Mouse (Mus musculus) limb, embryonic 10.5 days (tissue): Measurements from ENCODE around the gene Gm17268. TPM values are rescaled to one million over a fixed set of nuclear protein-coding genes. Genes with fewer than 3 reads are reported as not detected.

Experiments used
- DNase-seq: peaks from one replicate; pipeline ENCODE4 v3.0.0-alpha.2; 2017; ENCODE audit warnings: low spot score
- H3K27ac ChIP-seq: fragments of 300-500 bp; sonication (generic); 2 replicates; pipeline ENCODE4 v1.5.1; 2016; ENCODE audit warnings: mild to moderate bottlenecking
- H3K27me3 ChIP-seq: fragments of 300-500 bp; sonication (generic); 2 replicates; pipeline ENCODE4 v1.6.1; 2016; ENCODE audit warnings: low read depth, mild to moderate bottlenecking; ENCODE audit not compliant: poor library complexity, severe bottlenecking
- H3K36me3 ChIP-seq: fragments of 300-500 bp; sonication (generic); 2 replicates; pipeline ENCODE4 v1.6.1; 2016; ENCODE audit warnings: mild to moderate bottlenecking, moderate library complexity
- H3K4me1 ChIP-seq: fragments of 300-500 bp; sonication (generic); 2 replicates; pipeline ENCODE4 v1.6.1; 2016
- H3K4me3 ChIP-seq: fragments of 300-500 bp; sonication (generic); 2 replicates; pipeline ENCODE4 v1.5.1; 2016; ENCODE audit warnings: mild to moderate bottlenecking, moderate library complexity
- H3K9me3 ChIP-seq: fragments of 300-500 bp; sonication (generic); replicated peaks from 2 replicates; pipeline ENCODE4 v1.6.1; 2016; ENCODE audit warnings: mild to moderate bottlenecking
- WGBS: fragments of 180-500 bp; shearing (Covaris S2); methylation state at CpG from one replicate; pipeline ENCODE4 v1.1.7; 2016; 5-methylcytosine and 5-hydroxymethylcytosine counted together
- polyA plus RNA-seq: library from polyadenylated mRNA; unstranded; fragments of >200 nt; fragmentation: Nextera tagmentation; extraction: Ambion mirVana; gene quantifications from 2 replicates; pipeline ENCODE4 v1.2.1, GENCODE M21; 2016

Gm17268 gene
- polyA plus RNA-seq, 1 experiment from 2014 or later = not detected

GRCm38 (mm10) chr11:82019793-82020192 is 18.6 kb downstream of the Gm17268 start:
- Histone ChIP-seq H3K4me3 (no peak overlapping the region), H3K27me3 (no peaks in the 10 kb centered on the region), H3K27ac (no peak overlapping the region), H3K9me3 (no peaks in the 10 kb centered on the region), H3K4me1 (no peaks in the 10 kb centered on the region), H3K36me3 (no peaks in the 10 kb centered on the region)
- DNase-seq = no peak

DNA sequence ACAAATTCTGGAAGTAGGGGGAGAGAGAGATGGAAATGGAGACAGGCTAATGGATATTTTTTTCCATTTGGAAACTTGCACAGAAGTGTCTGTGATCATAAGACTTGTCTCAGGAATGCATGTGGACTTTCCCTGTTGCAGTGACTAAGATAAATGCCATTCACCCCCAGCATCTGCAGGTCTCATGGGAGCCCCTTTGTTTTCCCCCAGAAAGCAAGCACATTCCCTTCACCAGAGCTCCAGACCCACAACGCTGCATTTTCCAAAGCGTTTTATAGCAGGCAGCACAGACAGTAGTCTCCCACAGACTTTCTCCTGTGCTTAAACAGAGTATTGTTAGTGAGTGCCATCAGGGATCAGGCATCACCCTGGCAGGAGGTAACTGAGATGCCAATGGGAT is 19.0 kb downstream of the Gm17268 start:
- Histone ChIP-seq H3K4me1 (no peaks in the 10 kb centered on the region), H3K9me3 (no peaks in the 10 kb centered on the region), H3K4me3 (no peak overlapping the region), H3K27me3 (no peaks in the 10 kb centered on the region), H3K27ac (no peak overlapping the region), H3K36me3 (no peaks in the 10 kb centered on the region)
- DNase-seq = no peak
- WGBS = 67% methylated on average over 2 of the region's 2 CpGs

DNA sequence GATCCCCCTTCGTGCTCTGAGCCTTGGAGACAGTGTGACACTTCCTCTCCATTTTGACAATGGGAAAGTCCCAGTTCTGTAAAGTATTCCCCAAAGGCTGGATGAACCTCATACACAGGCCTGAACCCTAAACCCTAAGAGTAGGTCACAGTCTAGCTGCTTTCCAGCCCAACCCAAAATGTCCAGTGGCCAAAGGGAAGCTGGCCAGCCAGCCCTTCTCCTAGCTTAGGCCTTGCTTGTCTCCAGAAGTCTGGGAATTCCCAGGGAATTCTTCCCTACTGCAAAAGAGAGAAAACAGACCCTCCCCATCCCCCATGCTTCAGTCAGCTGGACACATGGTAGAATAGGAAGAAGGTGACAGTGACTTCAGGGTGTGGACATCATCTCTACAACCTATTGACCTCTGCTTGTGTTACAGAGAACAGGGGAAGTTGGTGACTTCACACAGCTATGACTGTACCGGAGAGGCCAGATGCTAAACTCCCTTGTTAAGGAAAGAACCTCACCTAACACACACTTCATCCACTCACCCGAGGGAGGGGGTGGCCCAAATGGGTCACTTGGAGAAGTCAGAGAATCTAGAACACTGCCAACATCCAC is 22.1 kb downstream of the Gm17268 start:
- no peak overlapping the region for H3K4me3 ChIP-seq
- WGBS = 81% methylated on average over 3 of the region's 3 CpGs
- no peak for DNase-seq
- no peak overlapping the region for H3K27ac ChIP-seq
- H3K4me1 ChIP-seq = peaks cover 3% of the 10 kb centered on the region; the same call in 1 of the 2 replicates
- H3K9me3 ChIP-seq = no peaks in the 10 kb centered on the region
- H3K27me3 ChIP-seq = no peaks in the 10 kb centered on the region
- no peaks in the 10 kb centered on the region for H3K36me3 ChIP-seq

DNA sequence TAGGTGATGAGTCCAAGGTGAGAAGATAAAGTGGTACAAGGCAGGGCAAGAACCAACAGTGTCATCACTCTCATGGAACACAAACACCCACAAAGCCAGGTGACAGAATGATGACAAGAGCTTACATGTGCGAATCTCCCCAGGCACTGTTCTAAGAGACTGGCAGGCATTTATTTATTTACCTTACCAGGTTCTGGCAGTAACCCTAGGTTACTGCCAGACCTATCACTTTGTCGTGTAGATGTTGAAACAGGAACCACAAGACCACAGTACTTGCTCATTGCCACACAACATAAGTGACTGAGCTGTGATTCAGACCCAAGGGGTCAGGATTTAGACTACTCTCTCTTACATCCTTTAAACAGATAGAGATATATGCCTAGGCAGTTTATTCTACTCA is 23.3 kb downstream of the Gm17268 start:
- Histone ChIP-seq H3K4me3 (no peak overlapping the region), H3K36me3 (no peaks in the 10 kb centered on the region), H3K9me3 (no peaks in the 10 kb centered on the region), H3K27ac (no peak overlapping the region), H3K27me3 (no peaks in the 10 kb centered on the region), H3K4me1 (peaks cover 3% of the 10 kb centered on the region; the same call in 1 of the 2 replicates)
- DNase-seq = no peak
- WGBS = 62% methylated on average over 2 of the region's 2 CpGs

- DNase-seq = no peak
- H3K27me3 ChIP-seq = no peaks in the 10 kb centered on the region
- WGBS = 42% methylated on average over 1 of the region's 1 CpGs
- no peak overlapping the region for H3K4me3 ChIP-seq
- no peak overlapping the region for H3K27ac ChIP-seq
- no peaks in the 10 kb centered on the region for H3K36me3 ChIP-seq
- peaks cover 3% of the 10 kb centered on the region; the same call in 1 of the 2 replicates for H3K4me1 ChIP-seq
- no peaks in the 10 kb centered on the region for H3K9me3 ChIP-seq
These were observed 24.6 kb downstream of the Gm17268 start for GRCm38 (mm10) chr11:82013756-82014155.

- 54% methylated on average over 8 of the region's 8 CpGs for WGBS
- no peaks in the 10 kb centered on the region for H3K36me3 ChIP-seq
- H3K4me3 ChIP-seq = no peak overlapping the region
- no peaks in the 10 kb centered on the region for H3K9me3 ChIP-seq
- H3K27ac ChIP-seq = no peak overlapping the region
- no peaks in the 10 kb centered on the region for H3K27me3 ChIP-seq
- DNase-seq = no peak
- H3K4me1 ChIP-seq = peaks cover 14% of the 10 kb centered on the region
These were observed 26.8 kb downstream of the Gm17268 start for GRCm38 (mm10) chr11:82011411-82012193.

DNA sequence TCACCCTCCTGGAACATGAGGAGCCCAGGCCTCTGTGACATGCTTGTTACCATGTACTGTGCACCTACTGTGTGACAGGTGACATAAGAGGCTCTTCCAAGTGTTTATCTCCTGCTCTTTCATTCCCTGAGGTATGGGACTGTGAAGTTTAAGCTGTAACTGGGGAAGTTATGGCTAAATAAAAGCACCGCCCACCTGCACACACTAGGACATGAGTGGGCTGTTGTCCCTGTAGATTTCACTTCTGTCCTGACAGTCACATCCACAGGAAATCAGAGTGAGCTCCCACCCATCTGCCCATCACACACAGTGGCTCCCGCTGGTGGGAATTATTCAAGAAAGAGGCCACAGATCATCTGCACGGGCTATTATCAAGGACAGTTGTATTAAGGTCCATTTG is 28.2 kb downstream of the Gm17268 start:
- H3K4me3 ChIP-seq = no peak overlapping the region
- DNase-seq = no peak
- H3K27ac ChIP-seq = no peak overlapping the region
- peaks cover 15% of the 10 kb centered on the region for H3K4me1 ChIP-seq
- WGBS = 93% methylated on average over 3 of the region's 3 CpGs
- H3K9me3 ChIP-seq = no peaks in the 10 kb centered on the region
- H3K27me3 ChIP-seq = no peaks in the 10 kb centered on the region
- H3K36me3 ChIP-seq = no peaks in the 10 kb centered on the region

GRCm38 (mm10) chr11:82006796-82007423 is 31.5 kb downstream of the Gm17268 start:
- no peak overlapping the region; the same call in 1 of the 2 replicates for H3K27ac ChIP-seq
- H3K36me3 ChIP-seq = no peaks in the 10 kb centered on the region
- peaks cover 15% of the 10 kb centered on the region for H3K4me1 ChIP-seq
- 70% methylated on average over 12 of the region's 12 CpGs for WGBS
- DNase-seq = no peak
- H3K27me3 ChIP-seq = no peaks in the 10 kb centered on the region
- no peak overlapping the region for H3K4me3 ChIP-seq
- H3K9me3 ChIP-seq = no peaks in the 10 kb centered on the region

DNA sequence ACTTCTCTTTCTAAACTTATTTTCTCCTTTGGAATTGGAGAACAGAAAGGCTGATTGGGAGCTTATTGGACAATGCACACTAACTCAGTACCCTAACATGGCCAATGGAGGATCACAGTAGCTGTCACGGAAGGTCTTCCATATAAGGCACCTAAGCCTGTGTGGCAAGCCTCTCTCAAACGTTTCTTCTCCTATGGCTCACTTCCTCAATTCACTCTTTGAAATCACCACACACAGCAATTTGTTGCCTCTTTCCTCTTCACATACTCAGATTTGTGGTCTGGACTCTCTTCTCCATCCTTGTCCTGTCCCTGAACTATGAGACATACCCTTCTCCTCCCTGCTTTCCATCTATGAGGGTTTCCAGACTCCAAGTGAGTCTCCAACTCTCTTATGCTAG is 33.6 kb downstream of the Gm17268 start:
- WGBS = 75% methylated on average over 2 of the region's 2 CpGs

DNA sequence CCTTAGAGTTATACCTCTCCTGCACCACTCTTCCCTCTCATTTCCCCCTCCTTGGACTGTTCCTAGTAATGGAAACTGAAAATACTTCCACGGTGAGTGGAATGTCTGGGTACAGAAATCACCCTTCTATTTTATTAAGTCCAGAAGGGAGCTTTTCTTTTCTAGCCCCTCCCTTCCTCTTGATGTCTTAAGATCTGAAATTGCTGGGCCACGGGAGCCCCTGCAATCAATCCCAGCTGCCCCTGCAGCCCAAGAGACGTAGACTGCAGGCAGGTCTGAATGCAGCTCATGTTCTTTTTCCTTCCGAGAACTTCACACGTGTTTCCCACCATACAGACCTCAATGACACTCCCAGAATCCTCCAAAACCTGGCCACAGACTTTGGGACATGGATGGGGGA is 37.8 kb downstream of the Gm17268 start:
- Histone ChIP-seq H3K4me3 (no peak overlapping the region), H3K36me3 (no peaks in the 10 kb centered on the region), H3K27ac (0 out of 2 replicates have a peak overlapping the region, but pooled peaks have one; percentile 21), H3K4me1 (peaks cover 15% of the 10 kb centered on the region), H3K9me3 (no peaks in the 10 kb centered on the region), H3K27me3 (no peaks in the 10 kb centered on the region; the same call in 1 of the 2 replicates)
- WGBS = 31% methylated on average over 5 of the region's 5 CpGs
- no peak for DNase-seq

More for the DNA sequence above, 33.6 kb downstream of the Gm17268 start:
- no peak overlapping the region for H3K4me3 ChIP-seq
- H3K36me3 ChIP-seq = no peaks in the 10 kb centered on the region
- H3K9me3 ChIP-seq = no peaks in the 10 kb centered on the region
- H3K4me1 ChIP-seq = peaks cover 25% of the 10 kb centered on the region
- DNase-seq = no peak
- H3K27ac ChIP-seq = no peak overlapping the region
- no peaks in the 10 kb centered on the region for H3K27me3 ChIP-seq

DNA sequence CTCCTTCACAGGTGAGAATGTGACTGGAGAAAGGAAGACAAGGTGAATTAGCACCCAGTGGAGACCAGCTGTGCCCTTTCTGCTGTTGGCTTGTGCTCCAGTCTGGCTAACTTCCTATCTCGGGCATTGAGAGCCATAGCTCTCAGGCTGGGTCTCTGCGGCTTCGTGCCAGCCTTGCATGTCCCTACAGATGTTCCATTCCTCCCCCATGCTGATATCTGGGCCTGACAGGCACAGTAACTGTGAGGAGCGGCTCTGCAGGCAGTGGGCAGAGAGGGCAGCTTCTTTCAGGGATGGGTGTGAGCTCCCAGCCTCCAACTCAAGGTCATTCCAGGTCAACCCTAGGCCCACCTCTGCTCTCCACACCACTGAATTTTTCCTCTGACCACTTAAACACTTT is 38.9 kb downstream of the Gm17268 start:
- Histone ChIP-seq H3K4me1 (peaks cover 15% of the 10 kb centered on the region), H3K36me3 (no peaks in the 10 kb centered on the region), H3K27ac (no peak overlapping the region; the same call in 1 of the 2 replicates), H3K4me3 (no peak overlapping the region), H3K9me3 (no peaks in the 10 kb centered on the region), H3K27me3 (no peaks in the 10 kb centered on the region; the same call in 1 of the 2 replicates)
- no peak for DNase-seq
- 81% methylated on average over 4 of the region's 4 CpGs for WGBS

DNA sequence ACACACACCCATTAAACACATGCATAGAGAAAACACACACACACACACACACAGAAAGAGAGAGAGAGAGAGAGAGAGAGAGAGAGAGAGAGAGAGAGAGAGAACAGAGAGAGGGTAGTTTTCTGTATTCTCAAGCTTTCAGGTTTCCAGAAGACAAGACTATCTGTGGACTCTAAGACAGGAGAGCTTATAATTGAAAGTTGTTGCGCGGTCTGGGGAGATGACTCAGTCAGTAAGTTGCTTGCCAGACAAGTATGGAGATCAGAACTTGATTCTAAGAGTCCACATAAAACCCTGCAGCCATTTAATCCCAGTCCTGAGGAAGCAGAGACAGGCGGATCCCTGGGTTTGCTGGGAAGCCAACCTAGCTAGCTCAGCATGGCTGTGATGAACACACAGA is 39.7 kb downstream of the Gm17268 start:
- DNase-seq = no peak
- no peaks in the 10 kb centered on the region; the same call in 1 of the 2 replicates for H3K27me3 ChIP-seq
- no peak overlapping the region for H3K27ac ChIP-seq
- no peak overlapping the region for H3K4me3 ChIP-seq
- H3K36me3 ChIP-seq = no peaks in the 10 kb centered on the region
- WGBS = 92% methylated on average over 3 of the region's 3 CpGs
- peaks cover 15% of the 10 kb centered on the region for H3K4me1 ChIP-seq
- H3K9me3 ChIP-seq = no peaks in the 10 kb centered on the region

DNA sequence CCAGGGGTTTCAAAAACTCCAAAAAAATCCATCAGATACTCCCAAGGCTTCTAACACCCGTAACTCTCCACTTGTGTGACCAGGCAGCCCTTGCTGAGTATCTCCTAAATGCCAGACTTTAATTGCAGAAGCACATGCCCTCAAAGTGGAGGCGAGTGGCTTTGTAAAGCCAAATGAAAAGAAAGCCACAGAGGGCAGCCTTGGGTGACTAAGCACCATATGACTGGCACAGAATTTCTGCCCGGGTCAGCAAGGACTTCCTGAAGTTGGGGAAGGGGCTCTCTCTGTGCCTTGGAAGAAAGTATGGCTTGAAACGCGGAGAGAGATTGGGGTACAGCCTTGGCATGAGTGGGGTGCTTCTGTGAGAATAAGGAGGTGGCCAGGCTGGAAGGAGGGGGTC is 41.3 kb downstream of the Gm17268 start:
- Histone ChIP-seq H3K4me3 (no peak overlapping the region), H3K4me1 (peaks cover 15% of the 10 kb centered on the region), H3K27me3 (no peaks in the 10 kb centered on the region; the same call in 1 of the 2 replicates), H3K9me3 (no peaks in the 10 kb centered on the region), H3K36me3 (no peaks in the 10 kb centered on the region), H3K27ac (no peak overlapping the region)
- no peak for DNase-seq
- WGBS = 83% methylated on average over 5 of the region's 5 CpGs
